Mouse (Mus musculus) olfactory bulb, adult 2 months (tissue): Measurements from ENCODE around the gene Degs2. TPM values are rescaled to one million over a fixed set of nuclear protein-coding genes. Genes with fewer than 3 reads are reported as not detected.
"Not testable (repeated sequence)": the region's sequence is repeated elsewhere in the genome, so short reads cannot be mapped to it uniquely, and the experiment has no call there.

Experiments
- H3K27ac ChIP-seq: fragments of 200-500 bp; 2 replicates; pipeline ENCODE4 v1.5.1; 2012; ENCODE audit warnings: low read depth, low read length; ENCODE audit not compliant: insufficient read depth
- H3K4me1 ChIP-seq: fragments of 200-500 bp; 2 replicates; pipeline ENCODE4 v1.6.1; 2012; ENCODE audit warnings: low read length; ENCODE audit not compliant: control insufficient read depth, insufficient read depth
- H3K4me3 ChIP-seq: fragments of 200-500 bp; 2 replicates; pipeline ENCODE4 v1.5.1; 2012; ENCODE audit warnings: mild to moderate bottlenecking, low read depth, low read length, moderate library complexity; ENCODE audit not compliant: insufficient read depth
- CTCF ChIP-seq: fragments of 200-500 bp; IDR thresholded peaks from 2 replicates; pipeline ENCODE4 v1.5.1; 2012; ENCODE audit warnings: low read depth, mild to moderate bottlenecking, low read length, moderate library complexity; ENCODE audit not compliant: insufficient read depth
- POLR2A ChIP-seq: fragments of 200-500 bp; IDR thresholded peaks from 2 replicates; pipeline ENCODE4 v1.6.1; 2012; ENCODE audit warnings: mild to moderate bottlenecking, low read depth, low read length, moderate library complexity; ENCODE audit not compliant: insufficient read depth
- WGBS: fragments of 180-500 bp; shearing (Covaris S2); methylation state at CpG from one replicate; pipeline ENCODE4 v1.1.7; 2018; 5-methylcytosine and 5-hydroxymethylcytosine counted together
- polyA plus RNA-seq: library from polyadenylated mRNA; stranded (reverse); fragments of >200 nt; gene quantifications from 2 replicates; pipeline ENCODE4 v1.2.4, GENCODE M21; 2012; ENCODE audit warnings: low replicate concordance; ENCODE audit not compliant: missing spikeins, insufficient read depth, insufficient read length

The Degs2 gene
- polyA plus RNA-seq, 1 experiment, result not detected

- 95% methylated on average over 2 of the region's 2 CpGs for WGBS
- Histone ChIP-seq H3K4me1 (no peaks in the 10 kb centered on the region), H3K27ac (no peak overlapping the region), H3K4me3 (no peak overlapping the region)
- no peak for TF ChIP-seq POLR2A
- TF ChIP-seq CTCF, result no peak
Measured at GRCm38 (mm10) chr12:108734386-108734785, 32.3 kb upstream of the Degs2 start.

GRCm38 (mm10) chr12:108723841-108724240, 21.7 kb upstream of the Degs2 start:
- 81% methylated on average over 3 of the region's 3 CpGs for WGBS
- TF ChIP-seq CTCF (no peak), POLR2A (no peak)
- no peak overlapping the region for H3K4me3 ChIP-seq
- no peak overlapping the region for H3K27ac ChIP-seq
- H3K4me1 ChIP-seq, result no peaks in the 10 kb centered on the region

GRCm38 (mm10) chr12:108722464-108722863, 20.3 kb upstream of the Degs2 start:
- Histone ChIP-seq H3K27ac (no peak overlapping the region), H3K4me3 (no peak overlapping the region), H3K4me1 (no peaks in the 10 kb centered on the region)
- WGBS, result 97% methylated on average over 4 of the region's 4 CpGs
- TF ChIP-seq CTCF (no peak), POLR2A (no peak)

- 87% methylated on average over 3 of the region's 3 CpGs for WGBS
Measured at GRCm38 (mm10) chr12:108718485-108718884, 16.4 kb upstream of the Degs2 start.

GRCm38 (mm10) chr12:108715854-108716253, 13.7 kb upstream of the Degs2 start:
- Histone ChIP-seq H3K4me1 (no peaks in the 10 kb centered on the region), H3K27ac (no peak overlapping the region), H3K4me3 (no peak overlapping the region)
- no peak for TF ChIP-seq POLR2A
- TF ChIP-seq CTCF, result no peak
- WGBS, result 83% methylated on average over 5 of the region's 5 CpGs

More at GRCm38 (mm10) chr12:108718485-108718884, 16.4 kb upstream of the Degs2 start:
- TF ChIP-seq POLR2A (no peak), CTCF (no peak)
- H3K4me1 ChIP-seq, result no peaks in the 10 kb centered on the region
- H3K27ac ChIP-seq, result no peak overlapping the region
- no peak overlapping the region for H3K4me3 ChIP-seq

- 94% methylated on average over 14 of the region's 14 CpGs for WGBS
- H3K4me1 ChIP-seq, H3K4me3 ChIP-seq, H3K27ac ChIP-seq: not testable (repeated sequence)
Measured at GRCm38 (mm10) chr12:108713972-108714371, 11.9 kb upstream of the Degs2 start.

GRCm38 (mm10) chr12:108712481-108712880, 10.4 kb upstream of the Degs2 start:
- TF ChIP-seq POLR2A (no peak), CTCF (no peak)

GRCm38 (mm10) chr12:108710861-108711615, 8.9 kb upstream of the Degs2 start:
- TF ChIP-seq CTCF (no peak), POLR2A (no peak)
- Histone ChIP-seq H3K4me1 (no peaks in the 10 kb centered on the region), H3K4me3 (no peak overlapping the region), H3K27ac (no peak overlapping the region)
- WGBS, result 90% methylated on average over 9 of the region's 9 CpGs

More at GRCm38 (mm10) chr12:108712481-108712880, 10.4 kb upstream of the Degs2 start:
- 80% methylated on average over 4 of the region's 4 CpGs for WGBS
- Histone ChIP-seq H3K4me1 (no peaks in the 10 kb centered on the region), H3K27ac (no peak overlapping the region), H3K4me3 (no peak overlapping the region)

GRCm38 (mm10) chr12:108709964-108710765, 8.1 kb upstream of the Degs2 start:
- no peak overlapping the region for H3K27ac ChIP-seq
- no peak overlapping the region for H3K4me3 ChIP-seq
- 84% methylated on average over 6 of the region's 6 CpGs for WGBS
- no peaks in the 10 kb centered on the region for H3K4me1 ChIP-seq
- TF ChIP-seq CTCF (no peak), POLR2A (no peak)
